Comparison of ENCODE assay signal across 11 mouse cellular contexts in the genomic region with DNA sequence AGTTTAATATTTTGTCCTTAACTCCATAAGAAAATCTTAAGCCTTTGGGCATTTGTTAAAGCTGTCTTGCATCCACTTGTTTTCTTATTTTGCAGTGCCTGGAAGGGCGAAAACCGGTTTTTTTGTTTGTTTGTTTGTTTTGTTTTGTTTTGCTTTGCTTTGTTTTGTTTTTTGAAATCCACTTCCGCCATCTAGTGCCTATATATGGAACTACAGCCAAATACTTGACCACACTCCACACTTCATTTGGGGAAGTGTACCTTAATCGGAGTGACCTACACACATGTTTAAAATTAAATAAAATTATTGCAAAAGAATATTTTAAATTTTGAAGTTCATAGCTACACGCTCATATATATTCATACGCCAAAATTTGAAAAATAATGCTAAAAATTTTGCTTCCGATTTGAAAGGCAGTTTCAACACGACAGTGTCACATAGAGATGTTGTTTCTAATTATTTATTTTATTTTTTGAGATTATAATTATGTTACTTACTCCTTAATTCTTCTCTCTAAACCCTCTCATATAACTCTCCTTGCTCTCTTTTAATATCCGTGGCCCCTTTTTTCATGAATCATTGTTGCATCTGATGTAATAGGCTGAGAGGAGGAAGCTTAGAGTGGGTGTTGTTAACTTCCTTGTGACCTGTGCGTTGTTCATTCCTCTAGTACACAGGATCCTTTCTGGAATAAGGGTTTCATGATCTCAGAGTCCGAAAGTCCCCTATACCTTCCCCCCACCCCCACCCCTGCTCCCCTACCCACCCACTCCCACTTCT.
DNase-seq lines count a peak whose midpoint lies in the region; ATAC-seq and TF ChIP-seq lines count a peak whose summit lies in the region.
"Had no signal": no experiment of that assay in that cellular context is flagged by ENCODE, and none has a peak within 500 bp of the region (broad histone marks: within the 10 kb centered on the region; RNA-seq: fewer than 3 reads in every experiment).

No protein-coding gene starts in this region.

- DNase-seq in heart, postnatal 0 days (ENCODE audit: low spot score): no peak
- no peak for DNase-seq in heart, embryonic 10.5 days (ENCODE audit: low spot score)
- DNase-seq in lung, postnatal 0 days (ENCODE audit: low spot score): peak; percentile 13
- DNase-seq in lung, adult 18-20 months: no peak
- peak; percentile 23 for DNase-seq in adipocyte (ENCODE audit: low spot score)
- peak; percentile 6 for DNase-seq in naive thymus-derived CD4-positive, alpha-beta T cell, adult 2 months (ENCODE audit: low read depth)
- DNase-seq in adrenal gland, postnatal 4 days (ENCODE audit: low spot score in 2 of 2): no peak
- no peak for DNase-seq in thymus, adult 18-20 months
- DNase-seq: thymus, postnatal 4 days had no signal

- WGBS in heart, postnatal 0 days: 33% methylated on average over 11 of the region's 11 CpGs
- 45% methylated on average over 11 of the region's 11 CpGs for WGBS in heart, embryonic 10.5 days
- WGBS in lung, postnatal 0 days: 37% methylated on average over 11 of the region's 11 CpGs

- no peak overlapping the region for H3K9ac ChIP-seq in heart, postnatal 0 days (replicated peaks; ENCODE audit: low read depth, low read length)
- no peak overlapping the region for H3K9ac ChIP-seq in lung, postnatal 0 days (replicated peaks; ENCODE audit: low read depth)
- H3K9ac ChIP-seq: hindbrain, embryonic 15.5 days; liver, embryonic 15.5 days had no signal

- no peak for ATAC-seq in heart, postnatal 0 days (ENCODE audit: insufficient read depth, low read depth)
- ATAC-seq in lung, postnatal 0 days: no peak

- H3K4me2 ChIP-seq in heart, postnatal 0 days (ENCODE audit: low read depth, low read length): no peak overlapping the region
- no peak overlapping the region for H3K4me2 ChIP-seq in lung, postnatal 0 days (replicated peaks; ENCODE audit: low read depth, low read length)
- H3K4me2 ChIP-seq: hindbrain, embryonic 15.5 days; liver, embryonic 15.5 days had no signal

- no peaks in the 10 kb centered on the region for H3K9me3 ChIP-seq in heart, postnatal 0 days (replicated peaks; ENCODE audit: control insufficient read depth, low read length)
- no peaks in the 10 kb centered on the region for H3K9me3 ChIP-seq in heart, embryonic 10.5 days
- H3K9me3 ChIP-seq in lung, postnatal 0 days (ENCODE audit: low read length): no peaks in the 10 kb centered on the region
- H3K9me3 ChIP-seq: hindbrain, embryonic 15.5 days; liver, embryonic 15.5 days had no signal

- no peak overlapping the region for H3K27ac ChIP-seq in heart, postnatal 0 days (ENCODE audit: low read depth)
- no peak overlapping the region for H3K27ac ChIP-seq in heart, embryonic 10.5 days
- no peak overlapping the region for H3K27ac ChIP-seq in lung, postnatal 0 days (ENCODE audit: low read length)
- H3K27ac ChIP-seq: hindbrain, embryonic 15.5 days; liver, embryonic 15.5 days had no signal

- H3K4me1 ChIP-seq in heart, postnatal 0 days (ENCODE audit: control insufficient read depth, insufficient read depth): no peaks in the 10 kb centered on the region
- no peaks in the 10 kb centered on the region for H3K4me1 ChIP-seq in heart, embryonic 10.5 days
- no peaks in the 10 kb centered on the region for H3K4me1 ChIP-seq in lung, postnatal 0 days (ENCODE audit: insufficient read depth, low read depth, low read length)
- H3K4me1 ChIP-seq: hindbrain, embryonic 15.5 days; liver, embryonic 15.5 days had no signal

- H3K4me3 ChIP-seq in heart, postnatal 0 days (ENCODE audit: low read depth, low read length): no peak overlapping the region
- no peak overlapping the region for H3K4me3 ChIP-seq in heart, embryonic 10.5 days
- H3K4me3 ChIP-seq in lung, postnatal 0 days (ENCODE audit: low read depth, low read length): no peak overlapping the region
- H3K4me3 ChIP-seq: hindbrain, embryonic 15.5 days; liver, embryonic 15.5 days had no signal

- no peak for TF ChIP-seq EP300 in heart, postnatal 0 days (IDR thresholded peaks at IDR 0.05; ENCODE audit: low read depth)
- no peak for TF ChIP-seq EP300 in lung, postnatal 0 days (IDR thresholded peaks at IDR 0.05)

- H3K36me3 ChIP-seq in heart, postnatal 0 days (replicated peaks; ENCODE audit: control insufficient read depth, insufficient read depth, low read length): no peaks in the 10 kb centered on the region
- H3K36me3 ChIP-seq in heart, embryonic 10.5 days: no peaks in the 10 kb centered on the region
- no peaks in the 10 kb centered on the region for H3K36me3 ChIP-seq in lung, postnatal 0 days (ENCODE audit: insufficient read depth, low read length)
- H3K36me3 ChIP-seq: hindbrain, embryonic 15.5 days; liver, embryonic 15.5 days had no signal

- no peaks in the 10 kb centered on the region for H3K27me3 ChIP-seq in heart, postnatal 0 days (ENCODE audit: control insufficient read depth, insufficient read depth, low read length)
- no peaks in the 10 kb centered on the region for H3K27me3 ChIP-seq in heart, embryonic 10.5 days (ENCODE audit: insufficient read depth, poor library complexity, severe bottlenecking)
- H3K27me3 ChIP-seq in lung, postnatal 0 days (replicated peaks; ENCODE audit: insufficient read depth, low read length): no peaks in the 10 kb centered on the region
- H3K27me3 ChIP-seq: hindbrain, embryonic 15.5 days; liver, embryonic 15.5 days had no signal

- peak; percentile 50 for TF ChIP-seq CTCF in heart, postnatal 0 days (IDR thresholded peaks at IDR 0.05; ENCODE audit: low read depth)
- peak; percentile 67 for TF ChIP-seq CTCF in lung, postnatal 0 days (IDR thresholded peaks at IDR 0.05)

Comparison
In these comparisons a context has a peak if more than half of its experiments do, and no peak if none do; other contexts are left out.
1. DNase-seq: peak in lung, postnatal 0 days (single experiment), adipocyte (single experiment) and naive thymus-derived CD4-positive, alpha-beta T cell, adult 2 months (single experiment); none in heart, postnatal 0 days (single experiment), heart, embryonic 10.5 days (single experiment), lung, adult 18-20 months (0 of 2), adrenal gland, postnatal 4 days (0 of 2) and thymus, adult 18-20 months (0 of 2).